Mouse (Mus musculus) midbrain, embryonic 10.5 days (tissue): ENCODE measurements around the gene Afg1l. TPM values are rescaled to one million over a fixed set of nuclear protein-coding genes. Genes with fewer than 3 reads are reported as not detected.
A peak's percentile ranks its signal among the peaks of the same experiment; 100 is the strongest.

Experiments used
- DNase-seq: peaks from one replicate; pipeline ENCODE4 v3.0.0-alpha.2; 2017; ENCODE audit warnings: low spot score
- H3K27ac ChIP-seq: fragments of 300-500 bp; sonication (generic); replicated peaks from 2 replicates; pipeline ENCODE4 v1.5.1; 2016; ENCODE audit warnings: mild to moderate bottlenecking
- H3K27me3 ChIP-seq: fragments of 300-500 bp; sonication (generic); 2 replicates; pipeline ENCODE4 v1.6.1; 2016; ENCODE audit warnings: low read depth, mild to moderate bottlenecking; ENCODE audit not compliant: poor library complexity, severe bottlenecking
- H3K36me3 ChIP-seq: fragments of 300-500 bp; sonication (generic); 2 replicates; pipeline ENCODE4 v1.6.1; 2016; ENCODE audit warnings: mild to moderate bottlenecking, moderate library complexity
- H3K4me1 ChIP-seq: fragments of 300-500 bp; sonication (generic); 2 replicates; pipeline ENCODE4 v1.6.1; 2016
- H3K4me3 ChIP-seq: fragments of 300-500 bp; sonication (generic); 2 replicates; pipeline ENCODE4 v1.5.1; 2016; ENCODE audit warnings: mild to moderate bottlenecking, moderate library complexity
- H3K9me3 ChIP-seq: fragments of 300-500 bp; sonication (generic); replicated peaks from 2 replicates; pipeline ENCODE4 v1.6.1; 2016; ENCODE audit warnings: mild to moderate bottlenecking
- WGBS: fragments of 180-500 bp; shearing (Covaris S2); methylation state at CpG from one replicate; pipeline ENCODE4 v1.1.7; 2016; 5-methylcytosine and 5-hydroxymethylcytosine counted together
- polyA plus RNA-seq: library from polyadenylated mRNA; unstranded; fragments of >200 nt; fragmentation: Nextera tagmentation; extraction: Ambion mirVana; gene quantifications from 2 replicates; pipeline ENCODE4 v1.2.1, GENCODE M21; 2016

Gene Afg1l
- polyA plus RNA-seq, 1 experiment from 2014 or later: 4.4 TPM

- Histone ChIP-seq H3K4me3 (no peak overlapping the region), H3K27me3 (no peaks in the 10 kb centered on the region), H3K9me3 (no peaks in the 10 kb centered on the region), H3K4me1 (peaks cover 4% of the 10 kb centered on the region), H3K36me3 (no peaks in the 10 kb centered on the region), H3K27ac (no peak overlapping the region)
- WGBS: 80% methylated on average over 14 of the region's 14 CpGs
- no peak for DNase-seq
Observed at GRCm38 (mm10) chr10:42464805-42465204, 13.6 kb downstream of the Afg1l start.

- Histone ChIP-seq H3K36me3 (no peaks in the 10 kb centered on the region; the same call in 1 of the 2 replicates), H3K27ac (peak overlapping the region; percentile 33; the same call in 1 of the 2 replicates), H3K9me3 (peaks cover 4% of the 10 kb centered on the region), H3K4me1 (peaks cover 4% of the 10 kb centered on the region), H3K4me3 (no peak overlapping the region), H3K27me3 (no peaks in the 10 kb centered on the region)
- no peak for DNase-seq
- WGBS: 49% methylated on average over 5 of the region's 5 CpGs
Observed at GRCm38 (mm10) chr10:42464224-42464623, 14.1 kb downstream of the Afg1l start.

- no peak for DNase-seq
- H3K36me3 ChIP-seq: peaks cover 8% of the 10 kb centered on the region
- H3K27me3 ChIP-seq: no peaks in the 10 kb centered on the region
- peaks cover 13% of the 10 kb centered on the region for H3K9me3 ChIP-seq
- H3K4me1 ChIP-seq: no peaks in the 10 kb centered on the region
- no peak overlapping the region for H3K4me3 ChIP-seq
- WGBS: 82% methylated on average over 9 of the region's 9 CpGs
- H3K27ac ChIP-seq: peak overlapping the region; percentile 43; the same call in 1 of the 2 replicates
Observed at GRCm38 (mm10) chr10:42457557-42458191, 20.7 kb downstream of the Afg1l start.

GRCm38 (mm10) chr10:42455981-42456380 lies 22.4 kb downstream of the Afg1l start:
- Histone ChIP-seq H3K9me3 (peaks cover 13% of the 10 kb centered on the region), H3K4me1 (no peaks in the 10 kb centered on the region), H3K27me3 (no peaks in the 10 kb centered on the region), H3K27ac (no peak overlapping the region), H3K4me3 (no peak overlapping the region), H3K36me3 (peaks cover 10% of the 10 kb centered on the region)
- 88% methylated on average over 5 of the region's 5 CpGs for WGBS
- no peak for DNase-seq

- Histone ChIP-seq H3K27me3 (no peaks in the 10 kb centered on the region; the same call in none of the 2 replicates), H3K4me3 (no peak overlapping the region), H3K4me1 (peaks cover 2% of the 10 kb centered on the region), H3K27ac (no peak overlapping the region), H3K9me3 (peaks cover 13% of the 10 kb centered on the region), H3K36me3 (peaks cover 10% of the 10 kb centered on the region)
- 87% methylated on average over 6 of the region's 6 CpGs for WGBS
- DNase-seq: no peak
Observed at GRCm38 (mm10) chr10:42454690-42455089, 23.7 kb downstream of the Afg1l start.

- 90% methylated on average over 11 of the region's 11 CpGs for WGBS
- Histone ChIP-seq H3K27ac (no peak overlapping the region), H3K9me3 (peaks cover 10% of the 10 kb centered on the region), H3K4me3 (no peak overlapping the region), H3K36me3 (peaks cover 10% of the 10 kb centered on the region), H3K4me1 (peaks cover 6% of the 10 kb centered on the region), H3K27me3 (no peaks in the 10 kb centered on the region; the same call in none of the 2 replicates)
- DNase-seq: no peak
Observed at GRCm38 (mm10) chr10:42454266-42454665, 24.1 kb downstream of the Afg1l start.

- no peak overlapping the region for H3K4me3 ChIP-seq
- H3K27me3 ChIP-seq: peaks cover 14% of the 10 kb centered on the region
- peaks cover 10% of the 10 kb centered on the region for H3K36me3 ChIP-seq
- DNase-seq: no peak
- H3K9me3 ChIP-seq: peaks cover 4% of the 10 kb centered on the region; the same call in 1 of the 2 replicates
- 57% methylated on average over 3 of the region's 4 CpGs for WGBS
- no peak overlapping the region for H3K27ac ChIP-seq
- peaks cover 21% of the 10 kb centered on the region for H3K4me1 ChIP-seq
Observed at GRCm38 (mm10) chr10:42449672-42450071, 28.7 kb downstream of the Afg1l start.

GRCm38 (mm10) chr10:42448371-42448770 lies 30.0 kb downstream of the Afg1l start:
- H3K9me3 ChIP-seq: peaks cover 2% of the 10 kb centered on the region; the same call in 1 of the 2 replicates
- peaks cover 14% of the 10 kb centered on the region for H3K27me3 ChIP-seq
- H3K4me1 ChIP-seq: peaks cover 21% of the 10 kb centered on the region
- H3K36me3 ChIP-seq: peaks cover 8% of the 10 kb centered on the region
- peak; percentile 23 for DNase-seq
- 0 out of 2 replicates have a peak overlapping the region, but pooled peaks have one; percentile 4 for H3K27ac ChIP-seq
- no peak overlapping the region for H3K4me3 ChIP-seq
- 11% methylated on average over 7 of the region's 7 CpGs for WGBS

- H3K27ac ChIP-seq: no peak overlapping the region
- no peak overlapping the region for H3K4me3 ChIP-seq
- 70% methylated on average over 9 of the region's 9 CpGs for WGBS
- no peak for DNase-seq
- H3K36me3 ChIP-seq: no peaks in the 10 kb centered on the region
- H3K4me1 ChIP-seq: peaks cover 21% of the 10 kb centered on the region
- peaks cover 14% of the 10 kb centered on the region for H3K27me3 ChIP-seq
- H3K9me3 ChIP-seq: no peaks in the 10 kb centered on the region
Observed at GRCm38 (mm10) chr10:42446145-42446544, 32.2 kb downstream of the Afg1l start.

- Histone ChIP-seq H3K27me3 (no peaks in the 10 kb centered on the region), H3K4me1 (0 out of 2 replicates have a peak, but pooled peaks cover 2% of the 10 kb centered on the region), H3K36me3 (0 out of 2 replicates have a peak, but pooled peaks cover 3% of the 10 kb centered on the region), H3K9me3 (peaks cover 6% of the 10 kb centered on the region; the same call in 1 of the 2 replicates), H3K27ac (no peak overlapping the region), H3K4me3 (no peak overlapping the region)
- DNase-seq: no peak
- WGBS: 74% methylated on average over 5 of the region's 5 CpGs
Observed at GRCm38 (mm10) chr10:42436842-42437805, 41.2 kb downstream of the Afg1l start.

GRCm38 (mm10) chr10:42417530-42418174 lies 60.7 kb downstream of the Afg1l start:
- Histone ChIP-seq H3K36me3 (no peaks in the 10 kb centered on the region), H3K9me3 (no peaks in the 10 kb centered on the region), H3K4me3 (no peak overlapping the region), H3K27ac (no peak overlapping the region), H3K4me1 (peaks cover 19% of the 10 kb centered on the region), H3K27me3 (no peaks in the 10 kb centered on the region)
- no peak for DNase-seq
- 62% methylated on average over 10 of the region's 10 CpGs for WGBS

GRCm38 (mm10) chr10:42415821-42416470 lies 62.4 kb downstream of the Afg1l start:
- H3K9me3 ChIP-seq: no peaks in the 10 kb centered on the region
- H3K27ac ChIP-seq: no peak overlapping the region
- no peaks in the 10 kb centered on the region for H3K36me3 ChIP-seq
- DNase-seq: no peak
- peaks cover 19% of the 10 kb centered on the region for H3K4me1 ChIP-seq
- H3K4me3 ChIP-seq: no peak overlapping the region
- 74% methylated on average over 4 of the region's 4 CpGs for whole genome bisulfite sequencing
- no peaks in the 10 kb centered on the region for H3K27me3 ChIP-seq
